ENCODE assay signal across 17 mouse cellular contexts in genomic region chr1:46408324-46409115, GRCm38 (mm10). TPM values are rescaled to one million over a fixed set of nuclear protein-coding genes. Genes with fewer than 3 reads are reported as not detected.
DNase-seq lines count a peak whose midpoint lies in the region; ATAC-seq lines count a peak whose summit lies in the region.
"Had no signal": no experiment of that assay in that cellular context is flagged by ENCODE, and none has a peak within 500 bp of the region (broad histone marks: within the 10 kb centered on the region; RNA-seq: fewer than 3 reads in every experiment).

No protein-coding gene starts in this region.

- no peak overlapping the region for H3K27ac ChIP-seq in intestine, embryonic 16.5 days (ENCODE audit: low read length)
- H3K27ac ChIP-seq in forebrain, embryonic 13.5 days, result no peak overlapping the region
- H3K27ac ChIP-seq: embryonic facial prominence, embryonic 13.5 days; heart, embryonic 13.5 days; hindbrain, embryonic 14.5 days; kidney, embryonic 15.5 days; stomach, embryonic 15.5 days had no signal

- no peaks in the 10 kb centered on the region for H3K36me3 ChIP-seq in intestine, embryonic 16.5 days (ENCODE audit: control insufficient read depth, insufficient read depth, low read length)
- H3K36me3 ChIP-seq in forebrain, embryonic 13.5 days (ENCODE audit: poor library complexity, severe bottlenecking), result no peaks in the 10 kb centered on the region
- H3K36me3 ChIP-seq: embryonic facial prominence, embryonic 13.5 days; heart, embryonic 13.5 days; kidney, embryonic 15.5 days; stomach, embryonic 15.5 days had no signal

- H3K9ac ChIP-seq in intestine, embryonic 16.5 days (ENCODE audit: low read depth, low read length), result no peak overlapping the region
- no peak overlapping the region for H3K9ac ChIP-seq in forebrain, embryonic 13.5 days
- H3K9ac ChIP-seq: embryonic facial prominence, embryonic 13.5 days; heart, embryonic 13.5 days; hindbrain, embryonic 14.5 days; kidney, embryonic 15.5 days; stomach, embryonic 15.5 days had no signal

- H3K4me2 ChIP-seq in intestine, embryonic 16.5 days (ENCODE audit: low read depth, low read length), result no peak overlapping the region
- H3K4me2 ChIP-seq in forebrain, embryonic 13.5 days, result no peak overlapping the region
- H3K4me2 ChIP-seq: embryonic facial prominence, embryonic 13.5 days; heart, embryonic 13.5 days; hindbrain, embryonic 14.5 days; kidney, embryonic 15.5 days; stomach, embryonic 15.5 days had no signal

- H3K4me1 ChIP-seq in intestine, embryonic 16.5 days (ENCODE audit: control insufficient read depth, insufficient read depth, low read length), result no peaks in the 10 kb centered on the region
- H3K4me1 ChIP-seq in forebrain, embryonic 13.5 days, result no peaks in the 10 kb centered on the region
- H3K4me1 ChIP-seq: embryonic facial prominence, embryonic 13.5 days; heart, embryonic 13.5 days; kidney, embryonic 15.5 days; stomach, embryonic 15.5 days had no signal

- intact Hi-C loops in gastrocnemius, postnatal 14 days (cut with DNase I; ENCODE audit: low total_unique reads), result no loop called here

- H3K27me3 ChIP-seq in intestine, embryonic 16.5 days (replicated peaks; ENCODE audit: control insufficient read depth, insufficient read depth, low read length), result no peaks in the 10 kb centered on the region
- no peaks in the 10 kb centered on the region for H3K27me3 ChIP-seq in forebrain, embryonic 13.5 days
- H3K27me3 ChIP-seq: CH12.LX; embryonic facial prominence, embryonic 13.5 days; heart, embryonic 13.5 days; kidney, embryonic 15.5 days; stomach, embryonic 15.5 days had no signal

- H3K4me3 ChIP-seq in intestine, embryonic 16.5 days (ENCODE audit: low read length), result no peak overlapping the region
- no peak overlapping the region for H3K4me3 ChIP-seq in forebrain, embryonic 13.5 days
- H3K4me3 ChIP-seq: embryonic facial prominence, embryonic 13.5 days; heart, embryonic 13.5 days; kidney, embryonic 15.5 days; stomach, embryonic 15.5 days had no signal

- H3K9me3 ChIP-seq in intestine, embryonic 16.5 days (ENCODE audit: control insufficient read depth, low read length), result no peaks in the 10 kb centered on the region
- H3K9me3 ChIP-seq in forebrain, embryonic 13.5 days (replicated peaks), result no peaks in the 10 kb centered on the region
- H3K9me3 ChIP-seq: embryonic facial prominence, embryonic 13.5 days; heart, embryonic 13.5 days; kidney, embryonic 15.5 days; stomach, embryonic 15.5 days had no signal

- ATAC-seq in intestine, embryonic 16.5 days, result no peak
- no peak for ATAC-seq in forebrain, embryonic 13.5 days

- peak; percentile 12 for DNase-seq in gastrocnemius, postnatal 14 days
- no peak for DNase-seq in gastrocnemius, postnatal 10 days
- DNase-seq in Muller cell, postnatal 12 days (ENCODE audit: inconsistent ontology term), result peak; percentile 74
- DNase-seq in large intestine, adult 2 months (ENCODE audit: low read depth, low spot score), result peak; percentile 66
- peak; percentile 21 for DNase-seq in skeletal muscle tissue, adult 2 months (ENCODE audit: low read depth, low spot score)
- no peak for DNase-seq in right cerebral cortex, postnatal 4 days
- DNase-seq: cerebellum, postnatal 10 days; layer of hippocampus, adult 9-11 months had no signal

- 28% methylated on average over 6 of the region's 6 CpGs for WGBS in large intestine, adult 2 months
- WGBS in intestine, embryonic 16.5 days, result 77% methylated on average over 6 of the region's 6 CpGs
- WGBS in forebrain, embryonic 13.5 days, result 87% methylated on average over 6 of the region's 6 CpGs

RNA-seq across cellular contexts. Expression of gene Dnah7c, which starts 16.9 kb away (rescaled TPM):
- not detected for total RNA-seq in gastrocnemius, postnatal 14 days (2021)
- not detected for total RNA-seq in gastrocnemius, postnatal 10 days (2021)
- polyA plus RNA-seq in large intestine, adult 2 months (2012; rRNA removed), result not detected in 2 replicates
- polyA plus RNA-seq in intestine, embryonic 16.5 days (2015; fragmentation: Nextera tagmentation; extraction: Ambion mirVana), result 0.01 and 0.02 TPM in 2 replicates
- 0.13 and 0.20 TPM in 2 replicates for polyA plus RNA-seq in forebrain, embryonic 13.5 days (2015; fragmentation: Nextera tagmentation; extraction: Ambion mirVana)
- total RNA-seq: CH12.LX; megakaryocyte progenitor cell, adult 5-6 weeks had no signal

Comparison
In these comparisons a context has a peak if more than half of its experiments do, and no peak if none do; other contexts are left out.
1. DNase-seq: peak in gastrocnemius, postnatal 14 days (single experiment), Muller cell, postnatal 12 days (single experiment), large intestine, adult 2 months (single experiment) and skeletal muscle tissue, adult 2 months (single experiment); none in gastrocnemius, postnatal 10 days (single experiment) and right cerebral cortex, postnatal 4 days (single experiment).